Mouse (Mus musculus): ENCODE measurements at regions not wholly inside any gene's neighbourhood (a gene's known extent, or its start where the extent isn't known, plus 50 kb on each side); places are given as distances from the start of the nearest gene placed in this dataset.

GRCm38 (mm10) chr3:19002056-19002455, 626.4 kb downstream of the 1700064H15Rik start:
- no peak for TF ChIP-seq EP300 (IDR thresholded peaks at IDR 0.05)
- no peak for TF ChIP-seq CTCF (IDR thresholded peaks at IDR 0.05)
